Mouse (Mus musculus) common myeloid progenitor, adult 5-6 weeks (primary cell): ENCODE measurements around the gene Rnf40. TPM values are rescaled to one million over a fixed set of nuclear protein-coding genes. Genes with fewer than 3 reads are reported as not detected.
A peak's percentile ranks its signal among the peaks of the same experiment; 100 is the strongest.

Experiments used
- ATAC-seq: replicated peaks from 2 replicates; pipeline ENCODE4 v1.8.0; 2016; ENCODE audit warnings: low read depth, mild to moderate bottlenecking, moderate TSS enrichment, inconsistent platforms; ENCODE audit not compliant: poor library complexity, severe bottlenecking
- total RNA-seq: library from RNA; stranded (forward); fragments of 200-1000, 187-1606 nt; gene quantifications from 2 replicates; pipeline ENCODE4 v1.2.3, GENCODE M21; 2017

Gene Rnf40
- total RNA-seq: 55.9 and 57.4 TPM in 2 replicates

DNA sequence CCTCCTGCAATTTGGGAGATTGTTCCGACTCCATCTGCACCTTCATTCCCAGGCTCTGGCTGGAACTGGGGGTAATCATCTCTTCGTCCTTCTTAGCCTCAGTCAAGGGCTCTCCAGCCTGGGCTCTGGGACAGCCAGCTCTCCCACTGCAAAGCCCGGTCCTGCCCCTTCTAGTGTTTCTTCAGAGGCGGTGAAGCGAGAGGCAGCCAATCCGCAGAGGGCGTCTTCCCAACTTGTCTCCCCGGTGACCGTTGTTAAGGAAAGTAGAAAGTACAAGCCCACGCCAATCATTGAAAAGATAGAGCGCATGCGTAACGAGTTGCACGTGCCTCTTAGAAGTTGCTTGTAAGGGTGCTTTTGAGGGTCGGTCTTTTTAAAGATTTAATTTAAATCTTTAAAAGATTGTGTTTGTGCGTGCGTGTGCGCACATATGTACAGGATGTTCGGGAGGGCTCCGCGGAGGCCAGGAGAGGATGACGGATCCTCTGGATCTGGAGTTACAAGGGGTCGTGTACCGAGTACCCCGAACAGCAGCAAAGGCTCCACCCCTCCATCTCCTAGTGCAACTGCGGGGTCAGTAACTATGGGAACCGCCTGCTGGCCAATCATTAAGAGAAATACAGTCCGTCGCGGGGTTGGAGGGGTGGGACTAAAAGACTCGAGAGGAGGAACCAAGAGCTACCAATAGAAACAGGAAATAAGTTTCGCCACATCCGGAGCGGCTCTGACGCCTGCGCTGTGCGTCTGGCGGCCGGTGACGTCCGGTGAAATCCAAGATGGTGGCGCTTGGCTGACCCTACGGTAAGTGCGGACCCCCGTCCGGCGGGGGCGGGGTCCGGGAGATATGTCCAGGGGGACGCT lies at the start of gene Rnf40, which contains the start of gene Ccdc189:
Gene Rnf40 (plus strand): TSS at position 757 of the 861 bp plus-strand sequence.
Gene Ccdc189 (minus strand): TSS at position 585 of the 861 bp plus-strand sequence.
- peak; percentile 93 for ATAC-seq

DNA sequence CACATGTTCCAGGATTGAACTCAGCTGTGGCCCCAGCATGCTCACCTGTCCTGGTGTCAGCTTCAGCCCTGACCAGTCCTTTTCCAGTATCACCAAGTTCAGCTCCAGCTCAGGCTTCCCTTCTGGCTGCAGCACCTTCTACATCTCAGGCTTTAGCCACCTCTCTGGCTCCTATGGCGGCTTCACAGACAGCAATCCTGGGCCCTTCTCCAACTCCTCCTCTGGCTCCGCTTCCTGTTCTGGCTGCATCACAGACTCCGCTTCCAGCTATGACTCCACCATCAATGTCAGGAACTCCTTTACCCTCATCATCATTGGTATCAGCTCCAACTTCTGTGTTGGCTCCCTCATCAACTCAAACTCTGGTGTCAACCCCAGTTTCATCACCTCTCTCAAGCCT lies 46.9 kb upstream of the Rnf40 start:
- no peak for ATAC-seq

GRCm38 (mm10) chr7:127549116-127549835 lies 39.3 kb upstream of the Rnf40 start:
- no peak for ATAC-seq

DNA sequence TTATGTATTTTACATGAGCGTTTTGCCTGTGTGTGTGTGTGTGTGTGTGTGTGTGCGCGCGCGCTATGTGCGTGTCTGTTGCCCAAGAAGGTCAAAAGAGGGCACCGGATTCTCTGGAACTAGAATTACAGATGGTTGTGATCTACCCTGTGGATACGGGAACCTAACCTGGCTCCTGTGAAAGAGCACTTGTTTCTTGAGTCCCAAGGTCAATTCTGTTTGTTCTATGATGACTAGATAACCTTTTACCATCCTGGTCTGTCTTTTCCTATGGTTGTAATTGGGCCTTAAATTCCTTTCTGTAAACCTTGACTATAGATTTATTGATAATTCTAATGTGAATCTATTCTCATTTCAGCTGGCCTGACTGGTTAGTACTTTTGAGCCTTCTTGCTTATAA lies 37.0 kb upstream of the Rnf40 start:
- ATAC-seq: no peak

GRCm38 (mm10) chr7:127560580-127560979 lies 28.0 kb upstream of the Rnf40 start:
- no peak for ATAC-seq

DNA sequence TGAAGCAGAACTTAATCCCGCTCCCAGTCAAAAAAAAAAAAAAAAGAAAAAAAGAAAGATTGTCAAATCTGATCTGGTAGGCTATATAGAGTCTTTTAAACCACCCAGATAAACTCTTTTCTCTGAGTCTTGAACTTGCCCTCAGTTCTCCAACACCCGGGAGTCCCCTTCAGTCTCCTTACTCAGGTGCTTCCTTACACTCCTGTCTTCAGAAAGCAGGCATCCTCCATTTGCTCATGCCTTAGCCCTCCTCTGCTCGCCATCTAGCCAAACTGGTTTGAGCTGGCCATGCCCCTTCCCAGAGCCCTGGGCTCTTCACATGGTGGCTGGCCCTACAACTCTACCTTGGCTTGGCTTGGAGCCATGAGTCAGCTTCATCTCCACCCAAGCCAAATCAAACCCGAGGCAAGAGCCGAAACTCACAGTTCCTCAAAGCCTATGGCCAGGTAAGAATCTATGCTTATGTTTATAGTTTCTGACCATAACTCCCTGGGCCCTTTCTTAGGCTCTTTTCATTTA lies 27.2 kb upstream of the Rnf40 start, which contains the start of gene Tmem265:
Gene Tmem265 (plus strand): TSS at position 51 of the 519 bp plus-strand sequence.
- no peak for ATAC-seq

- ATAC-seq: no peak
These were observed 24.0 kb upstream of the Rnf40 start for GRCm38 (mm10) chr7:127564381-127565150.

- peak; percentile 99 for ATAC-seq
These were observed 15.6 kb upstream of the Rnf40 start, which contains the start of gene Phkg2 for GRCm38 (mm10) chr7:127572895-127573471. Gene Phkg2, plus strand, starts transcription at chr7:127573340.

- ATAC-seq: no peak
These were observed 15.0 kb upstream of the Rnf40 start for GRCm38 (mm10) chr7:127573503-127574008.

GRCm38 (mm10) chr7:127574115-127574514 lies 14.5 kb upstream of the Rnf40 start:
- ATAC-seq: no peak

- no peak for ATAC-seq
These were observed 5.3 kb upstream of the Rnf40 start for GRCm38 (mm10) chr7:127583260-127583659.

GRCm38 (mm10) chr7:127585031-127585430 lies 3.5 kb upstream of the Rnf40 start:
- no peak for ATAC-seq

GRCm38 (mm10) chr7:127586149-127586548 lies 2.4 kb upstream of the Rnf40 start:
- no peak for ATAC-seq

GRCm38 (mm10) chr7:127587196-127587595 lies 1.4 kb upstream of the Rnf40 start:
- no peak for ATAC-seq

DNA sequence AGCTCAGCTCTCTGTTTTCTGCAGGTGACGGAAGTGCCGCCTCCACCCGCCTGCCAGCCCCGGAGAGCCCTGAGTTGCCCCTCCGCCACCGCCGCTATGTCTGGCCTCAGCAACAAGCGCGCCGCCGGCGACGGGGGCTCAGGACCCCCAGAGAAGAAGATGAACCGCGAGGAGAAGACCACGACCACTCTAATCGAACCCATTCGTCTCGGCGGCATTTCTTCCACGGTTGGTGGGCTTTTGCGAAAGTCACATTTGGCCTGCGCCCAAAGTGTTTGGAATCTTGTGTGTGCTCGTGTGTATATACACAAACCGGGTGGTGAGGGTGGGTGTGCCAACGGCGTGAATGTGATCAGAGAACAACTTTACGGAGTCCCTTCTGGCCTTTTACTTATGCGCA lies 334 bp downstream of the Rnf40 start:
- no peak for ATAC-seq

- ATAC-seq: no peak
These were observed 1.1 kb downstream of the Rnf40 start for GRCm38 (mm10) chr7:127589637-127590036.

GRCm38 (mm10) chr7:127591108-127591507 lies 2.5 kb downstream of the Rnf40 start:
- ATAC-seq: no peak

DNA sequence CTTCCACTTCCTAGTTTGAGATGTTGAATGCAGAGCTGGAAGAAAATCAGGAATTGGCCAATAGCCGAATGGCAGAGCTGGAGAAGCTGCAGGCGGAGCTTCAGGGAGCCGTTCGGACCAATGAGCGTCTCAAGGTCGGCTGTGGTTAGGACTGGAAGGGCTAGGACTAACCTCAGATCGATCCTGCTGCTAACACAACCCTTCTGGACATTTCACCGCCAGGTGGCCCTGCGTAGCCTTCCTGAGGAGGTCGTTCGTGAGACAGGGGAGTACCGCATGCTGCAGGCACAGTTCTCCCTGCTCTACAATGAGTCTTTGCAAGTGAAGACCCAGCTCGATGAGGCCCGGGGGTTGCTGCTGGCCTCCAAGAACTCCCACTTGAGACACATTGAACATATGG lies 4.0 kb downstream of the Rnf40 start:
- ATAC-seq: no peak

GRCm38 (mm10) chr7:127596747-127597146 lies 8.2 kb downstream of the Rnf40 start:
- no peak for ATAC-seq
